Mouse (Mus musculus) megakaryocyte, embryonic 14.5 days (primary cell): ENCODE data around the gene Gli2. TPM values are rescaled to one million over a fixed set of nuclear protein-coding genes. Genes with fewer than 3 reads are reported as not detected.

Experiments
- H3K27me3 ChIP-seq: replicated peaks from 2 replicates; pipeline ENCODE3; 2012; ENCODE audit warnings: inconsistent platforms
- H3K36me3 ChIP-seq: replicated peaks from 2 replicates; pipeline ENCODE3; 2012; ENCODE audit warnings: low read length, inconsistent platforms, mixed read lengths
- H3K4me1 ChIP-seq: 2 replicates; pipeline ENCODE4 v1.6.1; 2012; ENCODE audit warnings: inconsistent platforms
- H3K4me3 ChIP-seq: replicated peaks from 2 replicates; pipeline ENCODE3; 2012; ENCODE audit warnings: moderate library complexity, mild to moderate bottlenecking, inconsistent platforms
- H3K9me3 ChIP-seq: 2 replicates; pipeline ENCODE4 v1.6.1; 2012; ENCODE audit warnings: inconsistent platforms
- FLI1 ChIP-seq: IDR thresholded peaks from 2 replicates; pipeline ENCODE4 v1.6.1; 2012; ENCODE audit warnings: low read length, inconsistent platforms, mixed read lengths
- GATA1 ChIP-seq: IDR thresholded peaks from 3 replicates; pipeline ENCODE4 v1.6.1; 2012; ENCODE audit warnings: mixed read lengths, low read length, inconsistent platforms, borderline replicate concordance
- polyA plus RNA-seq: library from polyadenylated mRNA; stranded (reverse); fragments of >175 nt; gene quantifications from 2 replicates; pipeline ENCODE4 v1.2.3, GENCODE M21; 2012; ENCODE audit warnings: low replicate concordance; ENCODE audit not compliant: insufficient read depth

The Gli2 gene
- polyA plus RNA-seq, 1 experiment = not detected

GRCm38 (mm10) chr1:118795415-118796167 is 257.8 kb downstream of the Gli2 start:
- H3K4me3 ChIP-seq = peak overlapping the region; percentile 3
- no peaks in the 10 kb centered on the region for H3K27me3 ChIP-seq
- H3K36me3 ChIP-seq = no peaks in the 10 kb centered on the region
- H3K4me1 ChIP-seq = no peaks in the 10 kb centered on the region
- no peak for TF ChIP-seq GATA1
- peaks cover 57% of the 10 kb centered on the region for H3K9me3 ChIP-seq

GRCm38 (mm10) chr1:118789871-118790270 is 263.5 kb downstream of the Gli2 start:
- Histone ChIP-seq H3K4me1 (0 out of 2 replicates have a peak, but pooled peaks cover 4% of the 10 kb centered on the region), H3K36me3 (no peaks in the 10 kb centered on the region), H3K9me3 (peaks cover 31% of the 10 kb centered on the region), H3K27me3 (no peaks in the 10 kb centered on the region), H3K4me3 (no peak overlapping the region)
- TF ChIP-seq FLI1 (no peak), GATA1 (no peak)

DNA sequence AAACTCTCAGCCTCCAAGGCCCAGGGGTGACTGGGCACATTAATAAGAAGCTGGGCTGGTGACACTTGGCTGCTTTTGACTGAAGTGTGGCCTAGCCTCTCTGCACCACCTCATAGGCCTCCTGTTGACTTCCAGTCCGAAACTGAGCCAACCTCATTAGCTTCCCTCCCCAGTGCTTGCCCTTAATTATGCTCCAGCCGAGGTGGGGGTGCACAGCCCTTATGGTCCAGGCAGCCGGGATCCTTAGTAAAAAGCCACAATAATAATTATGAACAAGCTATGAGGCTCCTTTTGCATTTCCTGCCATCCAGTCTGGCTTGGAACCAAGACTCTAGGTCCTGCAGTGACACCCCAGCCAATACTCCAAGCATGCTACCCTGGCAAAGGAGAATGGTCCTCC is 264.0 kb downstream of the Gli2 start:
- Histone ChIP-seq H3K4me3 (no peak overlapping the region), H3K4me1 (0 out of 2 replicates have a peak, but pooled peaks cover 4% of the 10 kb centered on the region), H3K36me3 (no peaks in the 10 kb centered on the region), H3K27me3 (no peaks in the 10 kb centered on the region), H3K9me3 (peaks cover 31% of the 10 kb centered on the region)
- TF ChIP-seq FLI1 (no peak), GATA1 (no peak)

- H3K9me3 ChIP-seq = peaks cover 27% of the 10 kb centered on the region
- TF ChIP-seq FLI1 (no peak), GATA1 (no peak)
These were observed 264.6 kb downstream of the Gli2 start for GRCm38 (mm10) chr1:118788813-118789212.

GRCm38 (mm10) chr1:118787486-118787885 is 265.9 kb downstream of the Gli2 start:
- H3K4me3 ChIP-seq = no peak overlapping the region
- H3K9me3 ChIP-seq = peaks cover 20% of the 10 kb centered on the region
- no peak for TF ChIP-seq GATA1
- no peak for TF ChIP-seq FLI1
- H3K36me3 ChIP-seq = no peaks in the 10 kb centered on the region
- H3K27me3 ChIP-seq = no peaks in the 10 kb centered on the region
- 0 out of 2 replicates have a peak, but pooled peaks cover 4% of the 10 kb centered on the region for H3K4me1 ChIP-seq

More at GRCm38 (mm10) chr1:118788813-118789212, 264.6 kb downstream of the Gli2 start:
- no peaks in the 10 kb centered on the region for H3K27me3 ChIP-seq
- 0 out of 2 replicates have a peak, but pooled peaks cover 4% of the 10 kb centered on the region for H3K4me1 ChIP-seq
- H3K4me3 ChIP-seq = no peak overlapping the region
- no peaks in the 10 kb centered on the region for H3K36me3 ChIP-seq
